Mouse (Mus musculus): ENCODE measurements around the gene Sec14l1.

- TF ChIP-seq CTCF (IDR thresholded peaks at IDR 0.05; ENCODE audit: extremely low read depth, insufficient read length, insufficient replicate concordance, low read depth, low read length) (0 out of 2 replicates have a peak, but pooled peaks have one; percentile 29), POLR2A (IDR thresholded peaks at IDR 0.05; ENCODE audit: low read depth, low read length) (no peak)
Observed at GRCm38 (mm10) chr11:117176304-117176703, 61.3 kb downstream of the Sec14l1 start.
